ENCODE assay signal across 28 mouse cellular contexts in genomic region chr14:54735221-54735620, GRCm38 (mm10). TPM values are rescaled to one million over a fixed set of nuclear protein-coding genes. Genes with fewer than 3 reads are reported as not detected.
"Had no signal": no experiment of that assay in that cellular context is flagged by ENCODE, and none has a peak within 500 bp of the region (broad histone marks: within the 10 kb centered on the region; RNA-seq: fewer than 3 reads in every experiment).

No protein-coding gene starts in this region.

- H3K9me3 ChIP-seq: liver, embryonic 13.5 days; midbrain, embryonic 12.5 days; stomach, embryonic 15.5 days had no signal

- H3K4me1 ChIP-seq: liver, embryonic 13.5 days; stomach, embryonic 15.5 days had no signal

- H3K9ac ChIP-seq: liver, embryonic 13.5 days; midbrain, embryonic 12.5 days; stomach, embryonic 15.5 days had no signal

- H3K4me2 ChIP-seq: liver, embryonic 13.5 days; midbrain, embryonic 12.5 days; stomach, embryonic 15.5 days had no signal

- DNase-seq: kidney, postnatal 25 days; layer of hippocampus, postnatal 36 days; liver, embryonic 13.5 days; lung, adult 2 months; lung, postnatal 14 days; lung, postnatal 4 days; right cerebral cortex, adult 18-20 months; right cerebral cortex, postnatal 14 days; right cerebral cortex, postnatal 4 days; spleen, adult 18-20 months; thymus, adult 2 months; thymus, postnatal 14 days; thymus, postnatal 4 days had no signal

- H3K4me3 ChIP-seq: left cerebral cortex, adult 2 months; liver, embryonic 13.5 days; midbrain, embryonic 12.5 days; stomach, embryonic 15.5 days had no signal

- H3K27me3 ChIP-seq: liver, embryonic 13.5 days; stomach, embryonic 15.5 days had no signal

- H3K27ac ChIP-seq: kidney, postnatal 0 days; liver, embryonic 13.5 days; midbrain, embryonic 12.5 days; stomach, embryonic 15.5 days had no signal

- H3K36me3 ChIP-seq: liver, embryonic 13.5 days; midbrain, embryonic 12.5 days; stomach, embryonic 15.5 days had no signal

RNA-seq across cellular contexts. Expression of gene Cebpe, which starts 23.2 kb away (rescaled TPM):
- total RNA-seq: layer of hippocampus, adult 8-10 months; layer of hippocampus, postnatal 10 days; layer of hippocampus, postnatal 36 days; left cerebral cortex, adult 2 months; left cerebral cortex, postnatal 10 days; left cerebral cortex, postnatal 36 days; midbrain, postnatal 0 days had no signal
- polyA plus RNA-seq: kidney, embryonic 14.5 days; kidney, postnatal 0 days; limb, embryonic 11.5 days; lung, embryonic 16.5 days; midbrain, postnatal 0 days; neural tube, embryonic 11.5 days; neural tube, embryonic 14.5 days had no signal

RNA-seq across cellular contexts. Expression of gene Gm29776, which starts 36.6 kb away (rescaled TPM):
- total RNA-seq: layer of hippocampus, postnatal 10 days; layer of hippocampus, postnatal 36 days; left cerebral cortex, adult 2 months; left cerebral cortex, postnatal 36 days; liver, adult 2 months; midbrain, postnatal 0 days had no signal
- polyA plus RNA-seq: liver, adult 2 months had no signal
